Mouse (Mus musculus) embryonic fibroblast, embryonic 13.5 days (primary cell): Measurements from ENCODE around the gene Ntrk3. TPM values are rescaled to one million over a fixed set of nuclear protein-coding genes. Genes with fewer than 3 reads are reported as not detected.

ENCODE experiments used
- H3K27ac ChIP-seq: 2 replicates; pipeline ENCODE4 v1.5.1; 2012; ENCODE audit warnings: low read length, control low read depth, inconsistent platforms; ENCODE audit not compliant: insufficient read depth
- H3K4me1 ChIP-seq: 2 replicates; pipeline ENCODE4 v1.6.1; 2011; ENCODE audit warnings: low read length; ENCODE audit not compliant: control insufficient read depth, insufficient read depth
- H3K4me3 ChIP-seq: 2 replicates; pipeline ENCODE4 v1.5.1; 2011; ENCODE audit warnings: mild to moderate bottlenecking, control low read depth, low read length; ENCODE audit not compliant: insufficient read depth
- CTCF ChIP-seq: IDR thresholded peaks from 2 replicates; pipeline ENCODE4 v1.5.1; 2011; ENCODE audit warnings: mild to moderate bottlenecking, control low read depth, low read length, moderate library complexity, borderline replicate concordance; ENCODE audit not compliant: insufficient read depth
- POLR2A ChIP-seq: IDR thresholded peaks from 2 replicates; pipeline ENCODE4 v1.6.1; 2011; ENCODE audit warnings: low read depth, mild to moderate bottlenecking, control low read depth, low read length, moderate library complexity
- polyA plus RNA-seq: library from polyadenylated mRNA; stranded (reverse); fragments of >200 nt; gene quantifications from 2 replicates; pipeline ENCODE4 v1.2.4, GENCODE M21; 2011; ENCODE audit warnings: low read depth; ENCODE audit not compliant: missing spikeins, insufficient read length

The Ntrk3 gene
- polyA plus RNA-seq, 1 experiment = 6.0 TPM

DNA sequence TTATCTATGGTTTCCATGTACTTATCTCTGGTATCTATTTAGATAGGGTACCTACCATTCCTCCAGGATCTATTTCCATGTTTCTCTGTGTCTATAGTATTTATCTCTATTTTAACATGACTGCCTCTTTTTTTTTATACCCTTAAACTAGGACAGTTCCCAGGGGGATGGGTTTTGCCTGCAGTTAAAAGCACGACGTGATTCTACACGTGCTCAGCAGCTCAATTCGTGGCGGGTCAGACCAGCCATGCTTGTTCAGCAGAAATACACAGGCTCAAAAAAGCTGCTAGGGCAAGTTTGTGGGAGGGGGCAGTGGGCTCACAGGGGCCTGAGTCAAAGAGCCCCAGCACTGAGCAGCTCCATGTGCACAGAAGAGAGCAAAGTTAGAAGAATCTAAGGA is 349.7 kb downstream of the Ntrk3 start:
- Histone ChIP-seq H3K4me3 (no peak overlapping the region), H3K4me1 (no peaks in the 10 kb centered on the region), H3K27ac (no peak overlapping the region)
- TF ChIP-seq CTCF (no peak), POLR2A (no peak)

DNA sequence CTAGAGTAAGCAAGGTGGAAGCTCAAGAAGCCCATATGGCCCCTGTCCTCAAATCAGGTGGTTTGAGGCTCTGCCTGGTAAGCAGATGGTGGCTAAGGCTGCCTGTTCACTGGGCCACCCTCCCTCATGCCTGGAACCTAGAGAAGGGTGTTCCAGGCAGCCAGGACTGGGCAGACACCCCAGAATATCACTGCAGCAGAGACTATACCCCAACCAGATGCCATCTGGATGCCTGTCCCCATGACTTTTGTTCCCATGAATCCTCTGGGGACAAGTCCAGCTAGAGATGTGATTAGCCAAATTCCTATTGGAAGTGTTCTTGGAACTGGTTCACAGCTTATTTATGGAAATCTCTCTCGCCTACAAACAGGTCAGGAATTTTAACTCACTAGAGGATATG is 351.8 kb downstream of the Ntrk3 start:
- no peak overlapping the region for H3K27ac ChIP-seq

GRCm38 (mm10) chr7:78384111-78384510 is 353.7 kb downstream of the Ntrk3 start:
- Histone ChIP-seq H3K4me1 (no peaks in the 10 kb centered on the region), H3K27ac (no peak overlapping the region), H3K4me3 (no peak overlapping the region)
- no peak for TF ChIP-seq CTCF
- no peak for TF ChIP-seq POLR2A

More for the DNA sequence above, 351.8 kb downstream of the Ntrk3 start:
- no peak overlapping the region for H3K4me3 ChIP-seq
- TF ChIP-seq POLR2A (no peak), CTCF (no peak)
- H3K4me1 ChIP-seq = no peaks in the 10 kb centered on the region

- H3K27ac ChIP-seq = no peak overlapping the region
- no peak overlapping the region for H3K4me3 ChIP-seq
- TF ChIP-seq CTCF (no peak), POLR2A (no peak)
- no peaks in the 10 kb centered on the region for H3K4me1 ChIP-seq
These were observed 355.7 kb downstream of the Ntrk3 start for GRCm38 (mm10) chr7:78382126-78382525.

DNA sequence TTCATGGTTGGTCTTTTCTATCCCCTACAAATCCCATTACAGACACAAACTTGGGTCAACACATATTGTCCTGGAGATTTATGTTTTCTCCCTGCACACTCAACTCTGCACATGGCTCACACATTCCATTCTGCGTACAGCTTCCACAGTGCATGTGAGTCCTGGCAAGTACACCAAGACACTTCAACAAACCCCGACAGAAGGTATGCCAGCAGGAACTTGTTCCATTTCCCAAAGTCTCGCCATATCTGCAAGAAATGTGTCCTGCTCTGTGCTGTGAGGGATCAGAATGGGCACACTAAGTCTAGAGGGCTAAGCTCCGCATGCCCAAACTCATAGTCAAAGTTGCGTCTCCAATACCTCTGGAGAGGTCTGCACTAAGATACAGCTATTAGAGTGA is 358.0 kb downstream of the Ntrk3 start:
- H3K4me1 ChIP-seq = no peaks in the 10 kb centered on the region
- TF ChIP-seq POLR2A (no peak), CTCF (no peak)
- H3K4me3 ChIP-seq = no peak overlapping the region
- H3K27ac ChIP-seq = no peak overlapping the region

GRCm38 (mm10) chr7:78378306-78378705 is 359.5 kb downstream of the Ntrk3 start:
- Histone ChIP-seq H3K4me3 (no peak overlapping the region), H3K4me1 (no peaks in the 10 kb centered on the region), H3K27ac (no peak overlapping the region)
- TF ChIP-seq CTCF = no peak
- TF ChIP-seq POLR2A = no peak

DNA sequence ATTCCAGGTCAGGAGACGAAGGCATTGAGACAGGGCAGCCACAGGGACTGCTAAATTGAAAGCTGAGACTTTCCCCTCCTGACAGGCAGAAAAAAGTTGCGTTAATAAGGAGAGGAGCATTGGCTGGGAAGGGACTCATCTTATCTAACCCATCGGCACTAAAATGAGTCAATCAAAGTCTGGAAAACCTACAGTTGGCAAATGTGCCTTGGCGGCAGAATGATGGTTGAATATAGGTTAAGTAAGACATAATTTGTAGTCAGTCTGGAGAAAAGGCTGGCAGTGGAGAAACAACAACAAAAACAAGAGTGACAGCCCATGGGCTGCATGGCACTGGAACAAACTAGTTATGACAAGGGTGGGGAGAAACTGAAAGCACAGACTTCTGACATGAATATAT is 360.9 kb downstream of the Ntrk3 start:
- TF ChIP-seq CTCF (no peak), POLR2A (no peak)
- Histone ChIP-seq H3K4me1 (no peaks in the 10 kb centered on the region), H3K27ac (no peak overlapping the region), H3K4me3 (no peak overlapping the region)

DNA sequence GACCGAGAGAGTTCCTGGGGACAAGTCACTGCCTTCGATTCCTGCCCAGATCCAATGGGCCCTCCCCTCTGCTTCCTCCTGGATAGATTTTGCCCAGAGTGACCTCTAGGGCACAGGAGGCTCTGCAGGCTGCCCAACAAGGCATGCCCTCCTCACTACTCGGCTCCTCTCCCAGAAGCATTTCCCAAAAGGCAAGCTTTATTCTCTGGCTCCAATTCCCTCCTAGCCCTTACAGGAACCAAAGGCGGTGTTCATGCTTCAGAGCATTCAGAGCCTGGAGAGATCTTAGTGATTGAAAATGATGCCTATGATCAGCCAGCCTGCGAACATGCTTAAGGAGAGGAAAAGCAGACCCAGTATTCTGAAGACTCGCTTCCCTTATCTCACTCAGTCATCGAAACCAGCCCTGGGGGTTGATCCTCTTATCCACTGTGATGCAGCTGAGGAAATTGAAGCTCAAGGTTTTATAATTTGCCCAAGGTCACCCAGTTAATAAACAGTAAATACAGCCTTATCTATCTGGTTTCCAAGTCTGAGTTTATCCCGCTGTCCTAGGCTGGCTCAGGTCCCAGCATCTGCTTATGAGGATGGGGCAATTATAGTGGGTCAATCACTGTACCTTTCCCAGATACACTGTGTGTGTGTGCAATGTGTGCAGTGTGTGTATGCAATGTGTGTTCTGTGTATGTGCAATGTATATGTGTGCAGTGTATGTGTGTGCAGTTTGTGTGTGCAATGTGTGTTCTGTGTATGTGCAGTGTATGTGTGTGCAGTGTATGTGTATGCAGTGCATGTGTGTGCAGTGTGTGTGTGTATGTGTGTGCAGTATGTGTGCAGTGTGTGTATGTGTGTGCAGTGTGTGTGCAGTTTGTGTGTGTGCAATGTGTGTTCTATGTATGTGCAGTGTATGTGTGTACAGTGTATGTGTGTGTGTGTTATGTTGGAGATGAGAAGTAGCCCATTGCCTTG is 376.2 kb downstream of the Ntrk3 start:
- H3K4me1 ChIP-seq = no peaks in the 10 kb centered on the region
- H3K4me3 ChIP-seq = no peak overlapping the region
- no peak overlapping the region for H3K27ac ChIP-seq
- TF ChIP-seq POLR2A (no peak), CTCF (no peak)

DNA sequence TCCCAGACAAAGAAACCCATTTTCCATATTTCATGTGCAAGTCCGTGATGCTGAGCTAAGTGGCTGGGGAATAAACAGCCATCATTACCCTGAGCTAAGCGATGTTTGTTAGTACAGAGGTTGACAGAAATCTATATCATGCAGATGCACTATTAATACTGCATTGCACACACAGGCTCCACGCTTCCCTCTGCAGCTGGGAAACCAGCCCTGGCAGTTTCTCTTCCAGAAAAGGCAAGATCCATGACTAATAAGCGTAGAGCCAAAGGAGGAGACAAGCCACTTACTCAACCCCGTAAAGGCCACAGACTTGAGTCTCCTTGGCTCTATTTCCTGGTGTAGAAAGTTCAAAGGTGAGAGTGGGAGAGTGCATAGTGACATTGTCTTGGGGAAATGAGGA is 390.3 kb downstream of the Ntrk3 start:
- no peak for TF ChIP-seq CTCF
- no peak for TF ChIP-seq POLR2A
- H3K27ac ChIP-seq = no peak overlapping the region
- no peaks in the 10 kb centered on the region for H3K4me1 ChIP-seq
- H3K4me3 ChIP-seq = no peak overlapping the region

DNA sequence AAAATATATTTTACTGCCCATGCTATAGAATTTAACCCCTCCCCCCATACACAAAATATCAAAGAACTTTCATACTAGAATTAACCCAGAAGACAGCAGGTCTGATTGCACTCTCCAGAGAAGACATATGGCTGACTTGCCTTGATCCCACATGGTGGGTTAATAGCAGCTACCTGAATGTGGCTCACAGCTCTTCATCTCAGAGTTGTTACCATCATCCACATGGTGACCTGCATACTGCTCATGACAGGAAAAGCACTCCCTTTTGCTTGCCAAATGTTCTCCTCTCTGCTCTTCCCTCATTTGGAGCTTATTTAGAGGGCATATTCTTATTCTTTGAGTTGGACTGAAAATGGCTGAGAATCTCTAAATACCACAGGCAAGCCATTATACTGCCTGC is 404.4 kb downstream of the Ntrk3 start:
- Histone ChIP-seq H3K27ac (no peak overlapping the region), H3K4me1 (no peaks in the 10 kb centered on the region)
- TF ChIP-seq POLR2A = no peak
- TF ChIP-seq CTCF = no peak

More for the DNA sequence above, 404.4 kb downstream of the Ntrk3 start:
- no peak overlapping the region for H3K4me3 ChIP-seq
